Mouse (Mus musculus) urinary bladder, postnatal 14 days (tissue): ENCODE measurements at regions not wholly inside any gene's neighbourhood (a gene's known extent, or its start where the extent isn't known, plus 50 kb on each side); places are given as distances from the start of the nearest gene placed in this dataset.

ENCODE experiments used
- DNase-seq: peaks from one replicate; pipeline ENCODE4 v3.0.0; 2021; ENCODE audit warnings: low spot score

GRCm38 (mm10) chr2:92544364-92545151, 54.9 kb upstream of the Chst1 start:
- DNase-seq: no peak

GRCm38 (mm10) chr2:92540841-92541240, 58.7 kb upstream of the Chst1 start:
- no peak for DNase-seq

- DNase-seq: no peak
Observed at GRCm38 (mm10) chr2:92531996-92532395, 67.5 kb upstream of the Chst1 start.

- no peak for DNase-seq
Observed at GRCm38 (mm10) chr2:92530677-92531076, 68.8 kb upstream of the Chst1 start.

- DNase-seq: no peak
Observed at GRCm38 (mm10) chr2:92529670-92530322, 69.5 kb upstream of the Slc35c1 start.

GRCm38 (mm10) chr2:92529071-92529641, 68.8 kb upstream of the Slc35c1 start:
- peak; percentile 80 for DNase-seq

GRCm38 (mm10) chr2:92528119-92528830, 67.9 kb upstream of the Slc35c1 start:
- DNase-seq: no peak

- no peak for DNase-seq
Observed at GRCm38 (mm10) chr2:92526676-92527395, 66.5 kb upstream of the Slc35c1 start.

- no peak for DNase-seq
Observed at GRCm38 (mm10) chr2:92525628-92526027, 65.3 kb upstream of the Slc35c1 start.

- no peak for DNase-seq
Observed at GRCm38 (mm10) chr2:92525062-92525623, 64.8 kb upstream of the Slc35c1 start.

GRCm38 (mm10) chr2:92524346-92524905, 64.1 kb upstream of the Slc35c1 start:
- DNase-seq: no peak

GRCm38 (mm10) chr2:92523321-92523895, 63.1 kb upstream of the Slc35c1 start:
- no peak for DNase-seq

- no peak for DNase-seq
Observed at GRCm38 (mm10) chr2:92521527-92521926, 61.2 kb upstream of the Slc35c1 start.

GRCm38 (mm10) chr2:92519396-92519795, 59.1 kb upstream of the Slc35c1 start:
- DNase-seq: no peak

GRCm38 (mm10) chr2:92518891-92519290, 58.6 kb upstream of the Slc35c1 start:
- no peak for DNase-seq

- DNase-seq: no peak
Observed at GRCm38 (mm10) chr2:92514961-92515360, 54.6 kb upstream of the Slc35c1 start.

GRCm38 (mm10) chr2:92511771-92512744, 51.7 kb upstream of the Slc35c1 start:
- no peak for DNase-seq
